Mouse (Mus musculus): ENCODE measurements around the gene Hist1h2ad. TPM values are rescaled to one million over a fixed set of nuclear protein-coding genes. Genes with fewer than 3 reads are reported as not detected.

Gene Hist1h2ad
- polyA plus RNA-seq, 1 experiment, result 1.6 TPM

GRCm38 (mm10) chr13:23603182-23603699 lies 29.1 kb downstream of the Hist1h2ad start:
- Histone ChIP-seq H3K27me3 (ENCODE audit: control insufficient read depth, insufficient read depth, insufficient read length) (no peaks in the 10 kb centered on the region), H3K4me3 (no peak overlapping the region), H3K36me3 (ENCODE audit: control insufficient read depth, insufficient read depth) (no peaks in the 10 kb centered on the region), H3K4me2 (ENCODE audit: low read depth) (no peak overlapping the region), H3ac (ENCODE audit: control insufficient read depth, insufficient read length) (no peak overlapping the region), H3K79me2 (ENCODE audit: control insufficient read depth, insufficient read depth) (no peaks in the 10 kb centered on the region)
- no peak for TF ChIP-seq MAX (IDR thresholded peaks at IDR 0.05; ENCODE audit: low read depth)
- no peak for TF ChIP-seq SRF (IDR thresholded peaks at IDR 0.05; ENCODE audit: control insufficient read depth, insufficient read length, low read depth)
- TF ChIP-seq E2F4 (IDR thresholded peaks at IDR 0.05; ENCODE audit: insufficient read depth), result no peak
- no peak for TF ChIP-seq POLR2A (IDR thresholded peaks at IDR 0.05; ENCODE audit: insufficient read length, low read depth)
- TF ChIP-seq MYOD1 (IDR thresholded peaks at IDR 0.05; ENCODE audit: control insufficient read depth in 1 of 3, insufficient read length in 2 of 3, low read depth in 2 of 3), result no peak
- TF ChIP-seq TCF12 (IDR thresholded peaks at IDR 0.05; ENCODE audit: insufficient read depth, poor library complexity, severe bottlenecking), result no peak
- TF ChIP-seq REST (IDR thresholded peaks at IDR 0.05; ENCODE audit: insufficient read depth, insufficient read length), result no peak
- TF ChIP-seq USF1 (IDR thresholded peaks at IDR 0.05; ENCODE audit: low read depth), result no peak
- no peak for TF ChIP-seq POLR2AphosphoS2 (IDR thresholded peaks at IDR 0.05; ENCODE audit: insufficient read length, low read depth)
- no peak for TF ChIP-seq TCF3 (IDR thresholded peaks at IDR 0.05; ENCODE audit: insufficient read length, low read depth)
- no peak for TF ChIP-seq MYOG (IDR thresholded peaks at IDR 0.05; ENCODE audit: control insufficient read depth in 1 of 3, insufficient read depth in 1 of 3, insufficient read length in 2 of 3, low read depth in 2 of 3)
- TF ChIP-seq CEBPB (IDR thresholded peaks at IDR 0.05; ENCODE audit: insufficient read depth, poor library complexity, severe bottlenecking), result no peak

- H3K4me3 ChIP-seq, result no peak overlapping the region
- H3K27me3 ChIP-seq (ENCODE audit: control insufficient read depth, insufficient read depth, insufficient read length), result no peaks in the 10 kb centered on the region
- no peak overlapping the region for H3K4me2 ChIP-seq (ENCODE audit: low read depth)
- H3K36me3 ChIP-seq (ENCODE audit: control insufficient read depth, insufficient read depth), result no peaks in the 10 kb centered on the region
- TF ChIP-seq MAX (IDR thresholded peaks at IDR 0.05; ENCODE audit: low read depth) (no peak), REST (IDR thresholded peaks at IDR 0.05; ENCODE audit: insufficient read depth, insufficient read length) (no peak), MYOD1 (IDR thresholded peaks at IDR 0.05; ENCODE audit: control insufficient read depth in 1 of 3, insufficient read length in 2 of 3, low read depth in 2 of 3) (no peak), MYOG (IDR thresholded peaks at IDR 0.05; ENCODE audit: control insufficient read depth in 1 of 3, insufficient read depth in 1 of 3, insufficient read length in 2 of 3, low read depth in 2 of 3) (no peak), E2F4 (IDR thresholded peaks at IDR 0.05; ENCODE audit: insufficient read depth) (no peak), POLR2A (IDR thresholded peaks at IDR 0.05; ENCODE audit: insufficient read length, low read depth) (no peak), TCF12 (IDR thresholded peaks at IDR 0.05; ENCODE audit: insufficient read depth, poor library complexity, severe bottlenecking) (no peak)
- no peaks in the 10 kb centered on the region for H3K79me2 ChIP-seq (ENCODE audit: control insufficient read depth, insufficient read depth)
- no peak overlapping the region for H3ac ChIP-seq (ENCODE audit: control insufficient read depth, insufficient read length)
Measured at GRCm38 (mm10) chr13:23604452-23604851, 30.3 kb downstream of the Hist1h2ad start.

GRCm38 (mm10) chr13:23605052-23605451 lies 30.9 kb downstream of the Hist1h2ad start:
- Histone ChIP-seq H3K27me3 (ENCODE audit: control insufficient read depth, insufficient read depth, insufficient read length) (no peaks in the 10 kb centered on the region), H3K79me2 (ENCODE audit: control insufficient read depth, insufficient read depth) (no peaks in the 10 kb centered on the region), H3K36me3 (ENCODE audit: control insufficient read depth, insufficient read depth) (no peaks in the 10 kb centered on the region), H3K4me2 (ENCODE audit: low read depth) (no peak overlapping the region), H3ac (ENCODE audit: control insufficient read depth, insufficient read length) (no peak overlapping the region), H3K4me3 (no peak overlapping the region)
- TF ChIP-seq MYOG (IDR thresholded peaks at IDR 0.05; ENCODE audit: control insufficient read depth in 1 of 3, insufficient read depth in 1 of 3, insufficient read length in 2 of 3, low read depth in 2 of 3) (no peak), E2F4 (IDR thresholded peaks at IDR 0.05; ENCODE audit: insufficient read depth) (no peak), MYOD1 (IDR thresholded peaks at IDR 0.05; ENCODE audit: control insufficient read depth in 1 of 3, insufficient read length in 2 of 3, low read depth in 2 of 3) (no peak), TCF3 (IDR thresholded peaks at IDR 0.05; ENCODE audit: insufficient read length, low read depth) (no peak), POLR2AphosphoS2 (IDR thresholded peaks at IDR 0.05; ENCODE audit: insufficient read length, low read depth) (no peak), MAX (IDR thresholded peaks at IDR 0.05; ENCODE audit: low read depth) (no peak), SRF (IDR thresholded peaks at IDR 0.05; ENCODE audit: control insufficient read depth, insufficient read length, low read depth) (no peak), CEBPB (IDR thresholded peaks at IDR 0.05; ENCODE audit: insufficient read depth, poor library complexity, severe bottlenecking) (no peak), TCF12 (IDR thresholded peaks at IDR 0.05; ENCODE audit: insufficient read depth, poor library complexity, severe bottlenecking) (no peak), REST (IDR thresholded peaks at IDR 0.05; ENCODE audit: insufficient read depth, insufficient read length) (no peak), POLR2A (IDR thresholded peaks at IDR 0.05; ENCODE audit: insufficient read length, low read depth) (no peak), USF1 (IDR thresholded peaks at IDR 0.05; ENCODE audit: low read depth) (no peak)

- TF ChIP-seq USF1 (IDR thresholded peaks at IDR 0.05; ENCODE audit: low read depth), result no peak
- TF ChIP-seq TCF12 (IDR thresholded peaks at IDR 0.05; ENCODE audit: insufficient read depth, poor library complexity, severe bottlenecking), result no peak
- TF ChIP-seq REST (IDR thresholded peaks at IDR 0.05; ENCODE audit: insufficient read depth, insufficient read length), result no peak
- TF ChIP-seq POLR2AphosphoS2 (IDR thresholded peaks at IDR 0.05; ENCODE audit: insufficient read length, low read depth), result no peak
- TF ChIP-seq MYOD1 (IDR thresholded peaks at IDR 0.05; ENCODE audit: control insufficient read depth in 1 of 3, insufficient read length in 2 of 3, low read depth in 2 of 3), result no peak
- no peak for TF ChIP-seq MYOG (IDR thresholded peaks at IDR 0.05; ENCODE audit: control insufficient read depth in 1 of 3, insufficient read depth in 1 of 3, insufficient read length in 2 of 3, low read depth in 2 of 3)
- TF ChIP-seq SRF (IDR thresholded peaks at IDR 0.05; ENCODE audit: control insufficient read depth, insufficient read length, low read depth), result no peak
- no peak for TF ChIP-seq CEBPB (IDR thresholded peaks at IDR 0.05; ENCODE audit: insufficient read depth, poor library complexity, severe bottlenecking)
- TF ChIP-seq MAX (IDR thresholded peaks at IDR 0.05; ENCODE audit: low read depth), result no peak
- TF ChIP-seq TCF3 (IDR thresholded peaks at IDR 0.05; ENCODE audit: insufficient read length, low read depth), result no peak
- no peak for TF ChIP-seq POLR2A (IDR thresholded peaks at IDR 0.05; ENCODE audit: insufficient read length, low read depth)
- H3K79me2 ChIP-seq (ENCODE audit: control insufficient read depth, insufficient read depth), result no peaks in the 10 kb centered on the region
- no peak overlapping the region for H3ac ChIP-seq (ENCODE audit: control insufficient read depth, insufficient read length)
- no peak overlapping the region for H3K4me3 ChIP-seq
- H3K4me2 ChIP-seq (ENCODE audit: low read depth), result no peak overlapping the region
- no peaks in the 10 kb centered on the region for H3K36me3 ChIP-seq (ENCODE audit: control insufficient read depth, insufficient read depth)
- H3K27me3 ChIP-seq (ENCODE audit: control insufficient read depth, insufficient read depth, insufficient read length), result no peaks in the 10 kb centered on the region
Measured at GRCm38 (mm10) chr13:23609209-23609608, 35.0 kb downstream of the Hist1h2ad start.

All from myocyte (in vitro differentiated cells).